Mouse (Mus musculus): ENCODE data around the gene Wipf1. TPM values are rescaled to one million over a fixed set of nuclear protein-coding genes. Genes with fewer than 3 reads are reported as not detected.

Wipf1 gene
- polyA plus RNA-seq, 1 experiment from 2014 or later, result 7.8 TPM

DNA sequence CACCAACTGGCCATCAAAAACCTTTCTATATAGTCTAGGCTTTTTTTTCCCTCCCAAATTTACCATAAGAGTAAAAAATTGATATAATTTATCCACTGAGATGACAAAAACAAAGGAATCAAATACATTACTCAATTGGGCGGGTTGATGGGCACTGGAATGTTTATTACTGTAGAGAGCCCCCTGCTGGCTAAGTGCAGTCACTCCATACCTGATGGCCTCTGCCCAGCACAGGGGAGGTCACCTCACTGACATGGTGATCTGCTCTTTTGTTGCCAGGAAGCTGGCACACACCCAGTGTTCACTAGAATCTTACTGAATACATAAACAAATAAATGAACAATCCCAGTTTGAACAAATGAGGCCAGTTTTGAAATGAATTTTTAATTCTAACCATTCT lies 102.2 kb downstream of the Wipf1 start:
- Histone ChIP-seq H3K27ac (no peak overlapping the region), H3K4me3 (no peak overlapping the region), H3K36me3 (0 out of 2 replicates have a peak, but pooled peaks cover 2% of the 10 kb centered on the region), H3K27me3 (ENCODE audit: insufficient read depth, poor library complexity, severe bottlenecking) (no peaks in the 10 kb centered on the region), H3K9me3 (no peaks in the 10 kb centered on the region), H3K4me1 (peaks cover 6% of the 10 kb centered on the region)
- no peak for DNase-seq (ENCODE audit: low spot score)
- WGBS, result 30% methylated on average over 1 of the region's 1 CpGs

DNA sequence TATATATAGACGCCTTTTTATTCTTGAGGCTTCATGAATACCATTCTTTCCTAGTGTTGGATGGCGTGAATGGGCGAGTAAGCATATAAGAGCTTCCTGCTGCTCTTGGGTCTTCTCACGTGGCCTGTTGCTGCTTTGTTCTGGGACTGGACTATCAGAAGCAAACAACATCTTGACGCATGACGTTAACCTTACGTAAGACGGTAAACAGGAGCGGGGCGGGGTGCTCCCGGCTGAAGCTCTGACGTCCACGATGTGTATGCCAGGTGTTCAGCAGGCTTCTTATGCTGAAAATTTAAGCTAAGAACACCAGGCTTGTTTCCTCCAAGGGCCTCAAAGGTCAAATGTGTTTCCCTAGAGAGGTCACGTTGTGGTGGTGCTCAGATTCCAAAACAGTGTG lies 103.7 kb downstream of the Wipf1 start:
- Histone ChIP-seq H3K9me3 (no peaks in the 10 kb centered on the region), H3K27ac (no peak overlapping the region), H3K27me3 (ENCODE audit: insufficient read depth, poor library complexity, severe bottlenecking) (no peaks in the 10 kb centered on the region; the same call in 1 of the 2 replicates), H3K4me3 (no peak overlapping the region), H3K4me1 (peaks cover 4% of the 10 kb centered on the region), H3K36me3 (no peaks in the 10 kb centered on the region)
- 72% methylated on average over 14 of the region's 14 CpGs for WGBS
- DNase-seq (ENCODE audit: low spot score), result no peak

DNA sequence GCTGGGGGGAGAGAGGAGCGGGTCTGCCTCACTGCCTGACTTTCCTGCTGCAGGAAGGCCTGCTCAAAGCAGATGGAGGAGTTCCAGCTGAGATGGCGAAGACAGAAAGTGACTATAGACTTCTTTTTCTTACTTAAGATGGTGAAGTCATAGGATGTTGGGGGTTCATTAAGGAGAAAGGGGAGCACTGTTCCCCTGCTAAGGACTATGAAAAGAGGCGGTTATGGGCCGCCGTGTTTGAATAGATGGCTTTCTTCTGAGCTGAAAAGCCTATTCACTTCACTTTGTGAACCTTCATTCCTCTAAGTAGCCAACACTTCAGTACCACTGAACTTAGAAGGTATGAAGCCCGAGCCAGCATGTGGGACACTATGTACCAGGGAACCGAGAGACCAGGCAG lies 109.8 kb downstream of the Wipf1 start:
- Histone ChIP-seq H3K9me3 (no peaks in the 10 kb centered on the region), H3K36me3 (no peaks in the 10 kb centered on the region), H3K27me3 (ENCODE audit: insufficient read depth, poor library complexity, severe bottlenecking) (no peaks in the 10 kb centered on the region; the same call in 1 of the 2 replicates), H3K4me3 (no peak overlapping the region), H3K4me1 (0 out of 2 replicates have a peak, but pooled peaks cover 4% of the 10 kb centered on the region), H3K27ac (no peak overlapping the region)
- DNase-seq (ENCODE audit: low spot score), result no peak
- 70% methylated on average over 7 of the region's 7 CpGs for WGBS

DNA sequence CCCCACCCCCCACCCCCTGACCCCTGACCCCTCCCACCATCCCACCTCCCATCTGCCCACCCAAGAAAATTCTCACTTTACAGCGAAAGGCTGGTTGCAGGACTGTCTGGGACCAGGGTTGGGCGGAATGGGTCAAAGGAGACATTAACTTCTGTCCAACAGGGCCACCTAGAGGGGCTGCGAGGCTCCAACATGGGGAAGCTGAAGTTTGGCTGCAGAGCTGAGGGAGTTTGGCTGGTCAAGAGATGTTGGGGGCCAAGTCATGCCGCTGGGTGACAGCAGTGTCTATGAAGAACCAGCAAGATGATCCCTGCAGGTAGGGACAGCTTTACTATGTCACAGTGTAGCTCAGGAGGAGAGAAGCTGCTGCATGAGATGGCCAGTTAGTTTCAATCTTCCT lies 110.2 kb downstream of the Wipf1 start:
- Histone ChIP-seq H3K27ac (no peak overlapping the region), H3K4me3 (no peak overlapping the region), H3K4me1 (0 out of 2 replicates have a peak, but pooled peaks cover 4% of the 10 kb centered on the region), H3K36me3 (no peaks in the 10 kb centered on the region), H3K9me3 (no peaks in the 10 kb centered on the region), H3K27me3 (ENCODE audit: insufficient read depth, poor library complexity, severe bottlenecking) (no peaks in the 10 kb centered on the region; the same call in 1 of the 2 replicates)
- 27% methylated on average over 4 of the region's 4 CpGs for WGBS
- DNase-seq (ENCODE audit: low spot score), result no peak

DNA sequence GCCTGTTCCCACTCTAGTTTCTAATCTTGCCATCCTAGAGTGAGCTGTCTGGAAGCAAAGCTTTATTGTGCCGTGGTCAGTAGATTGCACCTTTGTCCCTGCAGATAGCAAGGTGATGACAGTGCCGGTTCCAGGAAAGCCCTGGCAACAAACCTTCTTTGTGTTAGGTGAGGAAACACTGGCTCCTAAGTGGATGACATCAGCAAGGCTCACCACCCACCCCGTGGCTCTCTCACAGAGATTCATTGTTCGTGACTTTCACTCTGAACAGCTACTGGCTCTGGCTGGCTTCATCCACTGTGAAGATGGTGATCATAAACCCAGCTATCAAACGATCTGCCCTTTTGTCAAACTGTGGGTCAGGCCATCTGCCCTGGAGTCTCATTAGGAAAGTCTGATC lies 113.6 kb downstream of the Wipf1 start:
- H3K36me3 ChIP-seq, result no peaks in the 10 kb centered on the region
- H3K9me3 ChIP-seq, result no peaks in the 10 kb centered on the region
- no peak overlapping the region for H3K27ac ChIP-seq
- 29% methylated on average over 5 of the region's 5 CpGs for WGBS
- no peak for DNase-seq (ENCODE audit: low spot score)
- no peaks in the 10 kb centered on the region; the same call in 1 of the 2 replicates for H3K27me3 ChIP-seq (ENCODE audit: insufficient read depth, poor library complexity, severe bottlenecking)
- no peak overlapping the region for H3K4me3 ChIP-seq
- 0 out of 2 replicates have a peak, but pooled peaks cover 4% of the 10 kb centered on the region for H3K4me1 ChIP-seq

DNA sequence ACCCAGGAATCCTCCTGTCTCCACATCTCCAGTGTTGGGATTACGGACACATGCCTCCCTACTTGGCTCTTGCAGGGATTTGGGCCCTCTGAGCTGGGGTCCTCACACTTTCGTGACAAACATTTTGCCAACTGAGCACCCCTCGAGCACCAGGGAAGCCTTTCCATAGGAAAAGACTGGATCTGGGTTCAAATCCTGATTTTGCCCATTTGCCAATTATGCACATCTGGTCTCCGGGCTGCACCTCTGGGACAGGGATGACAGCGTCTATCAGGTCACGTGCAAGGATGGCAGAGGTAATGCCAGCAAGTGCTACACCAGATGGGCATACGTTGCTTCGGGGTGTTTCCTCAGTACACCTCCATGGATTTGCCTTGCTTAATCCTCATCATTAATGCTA lies 119.5 kb downstream of the Wipf1 start:
- H3K27me3 ChIP-seq (ENCODE audit: insufficient read depth, poor library complexity, severe bottlenecking), result no peaks in the 10 kb centered on the region; the same call in 1 of the 2 replicates
- 85% methylated on average over 8 of the region's 8 CpGs for WGBS
- no peaks in the 10 kb centered on the region for H3K9me3 ChIP-seq
- H3K4me1 ChIP-seq, result no peaks in the 10 kb centered on the region
- DNase-seq (ENCODE audit: low spot score), result peak; percentile 74
- no peaks in the 10 kb centered on the region for H3K36me3 ChIP-seq
- H3K4me3 ChIP-seq, result no peak overlapping the region
- no peak overlapping the region for H3K27ac ChIP-seq

DNA sequence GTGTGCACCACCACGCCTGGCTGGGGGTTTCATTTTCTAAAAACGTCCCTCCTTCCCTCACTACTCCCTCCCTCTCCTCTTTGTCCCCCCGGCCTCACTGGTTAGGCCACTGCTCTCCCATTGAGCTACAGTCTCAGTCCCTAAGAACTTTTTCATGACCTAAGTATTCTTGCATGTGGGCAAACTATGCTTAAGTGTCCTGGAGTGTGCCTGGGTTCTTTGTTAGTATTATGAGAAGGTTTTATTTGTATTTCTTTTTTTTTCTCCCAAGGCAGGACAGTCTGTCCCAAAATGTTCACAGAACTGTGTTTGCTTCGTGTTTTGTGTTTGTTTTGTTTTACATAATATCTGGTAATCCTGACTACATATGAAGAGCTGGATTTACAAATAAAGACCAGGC lies 121.9 kb downstream of the Wipf1 start:
- Histone ChIP-seq H3K9me3 (no peaks in the 10 kb centered on the region), H3K4me1 (no peaks in the 10 kb centered on the region), H3K36me3 (no peaks in the 10 kb centered on the region), H3K27me3 (ENCODE audit: insufficient read depth, poor library complexity, severe bottlenecking) (no peaks in the 10 kb centered on the region), H3K27ac (no peak overlapping the region), H3K4me3 (no peak overlapping the region)
- DNase-seq (ENCODE audit: low spot score), result peak; percentile 48
- WGBS, result 52% methylated on average over 4 of the region's 4 CpGs

DNA sequence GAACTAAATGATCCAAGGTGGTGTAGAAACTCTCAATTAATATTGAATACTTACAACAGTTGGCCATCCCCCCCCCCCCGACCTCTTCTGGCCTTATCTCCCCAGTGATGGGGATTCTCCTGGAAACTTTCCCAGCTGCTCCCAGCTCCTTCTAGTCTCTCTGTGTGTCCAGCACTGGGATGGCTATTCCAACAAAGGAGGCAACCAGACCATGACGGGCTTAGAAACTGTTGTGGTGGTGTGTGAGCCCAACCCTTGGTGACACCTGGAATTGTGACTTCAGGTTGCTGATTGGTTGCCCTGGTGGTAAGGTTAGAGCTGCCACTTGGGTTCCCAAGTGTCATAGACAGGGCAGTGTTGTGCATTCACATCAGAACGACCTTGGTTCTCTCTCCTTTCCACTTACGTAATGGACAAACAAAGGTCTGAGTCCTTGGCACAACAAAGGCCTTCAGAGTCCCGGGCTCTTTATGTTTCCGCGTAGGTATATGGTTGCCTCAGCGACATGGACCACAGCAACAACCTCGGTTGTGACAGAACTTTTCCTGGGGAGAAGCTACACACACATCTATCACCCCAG lies 123.1 kb downstream of the Wipf1 start:
- Histone ChIP-seq H3K27ac (no peak overlapping the region), H3K4me1 (no peaks in the 10 kb centered on the region), H3K27me3 (ENCODE audit: insufficient read depth, poor library complexity, severe bottlenecking) (no peaks in the 10 kb centered on the region), H3K4me3 (no peak overlapping the region), H3K36me3 (no peaks in the 10 kb centered on the region), H3K9me3 (no peaks in the 10 kb centered on the region)
- peak; percentile 66 for DNase-seq (ENCODE audit: low spot score)
- WGBS, result 77% methylated on average over 9 of the region's 9 CpGs

DNA sequence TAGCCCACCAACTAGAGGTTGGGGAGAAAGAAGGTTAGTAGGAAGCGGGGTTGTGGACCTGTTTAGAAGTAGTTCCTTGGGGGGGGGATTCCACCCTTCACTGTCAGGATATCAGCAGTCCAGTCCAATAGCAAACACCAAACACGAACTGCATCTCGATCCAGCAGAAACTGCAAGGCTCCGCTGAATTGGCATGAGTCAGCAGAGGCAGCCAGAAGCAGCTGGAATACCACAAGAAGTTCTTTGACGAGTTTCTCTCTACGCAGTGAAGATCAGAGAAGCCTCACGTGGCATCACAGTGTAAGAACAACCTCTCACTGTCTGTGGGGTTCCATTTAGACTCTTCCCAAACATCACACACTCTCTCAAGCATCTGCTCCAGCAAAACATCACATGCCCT lies 124.6 kb downstream of the Wipf1 start:
- H3K9me3 ChIP-seq, result no peaks in the 10 kb centered on the region
- 81% methylated on average over 7 of the region's 7 CpGs for WGBS
- no peaks in the 10 kb centered on the region for H3K4me1 ChIP-seq
- no peak overlapping the region for H3K4me3 ChIP-seq
- no peak for DNase-seq (ENCODE audit: low spot score)
- H3K27me3 ChIP-seq (ENCODE audit: insufficient read depth, poor library complexity, severe bottlenecking), result no peaks in the 10 kb centered on the region
- H3K27ac ChIP-seq, result no peak overlapping the region
- H3K36me3 ChIP-seq, result no peaks in the 10 kb centered on the region

DNA sequence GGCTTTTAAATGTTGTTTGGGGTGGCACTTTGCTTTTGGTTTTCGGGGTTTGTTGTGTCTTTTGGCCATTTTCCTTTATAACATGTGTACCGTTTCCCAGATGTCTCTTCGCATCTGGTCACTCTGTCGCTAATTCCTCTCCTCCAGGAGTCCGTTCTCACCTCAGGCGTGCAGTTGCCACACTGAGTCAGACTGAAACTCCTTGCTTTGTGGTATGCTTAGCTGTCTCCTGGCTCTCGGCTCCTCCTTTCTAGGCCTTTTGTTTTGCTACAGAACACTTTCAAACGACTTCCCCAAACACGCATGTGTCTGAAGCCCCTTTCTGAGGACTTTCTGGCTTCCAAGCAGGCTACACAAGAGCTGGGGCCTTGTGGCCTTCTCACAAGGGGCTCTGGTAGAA lies 125.1 kb downstream of the Wipf1 start:
- Histone ChIP-seq H3K4me1 (no peaks in the 10 kb centered on the region), H3K36me3 (no peaks in the 10 kb centered on the region), H3K9me3 (no peaks in the 10 kb centered on the region), H3K27ac (no peak overlapping the region), H3K4me3 (no peak overlapping the region), H3K27me3 (ENCODE audit: insufficient read depth, poor library complexity, severe bottlenecking) (no peaks in the 10 kb centered on the region)
- WGBS, result 80% methylated on average over 9 of the region's 9 CpGs
- DNase-seq (ENCODE audit: low spot score), result no peak

DNA sequence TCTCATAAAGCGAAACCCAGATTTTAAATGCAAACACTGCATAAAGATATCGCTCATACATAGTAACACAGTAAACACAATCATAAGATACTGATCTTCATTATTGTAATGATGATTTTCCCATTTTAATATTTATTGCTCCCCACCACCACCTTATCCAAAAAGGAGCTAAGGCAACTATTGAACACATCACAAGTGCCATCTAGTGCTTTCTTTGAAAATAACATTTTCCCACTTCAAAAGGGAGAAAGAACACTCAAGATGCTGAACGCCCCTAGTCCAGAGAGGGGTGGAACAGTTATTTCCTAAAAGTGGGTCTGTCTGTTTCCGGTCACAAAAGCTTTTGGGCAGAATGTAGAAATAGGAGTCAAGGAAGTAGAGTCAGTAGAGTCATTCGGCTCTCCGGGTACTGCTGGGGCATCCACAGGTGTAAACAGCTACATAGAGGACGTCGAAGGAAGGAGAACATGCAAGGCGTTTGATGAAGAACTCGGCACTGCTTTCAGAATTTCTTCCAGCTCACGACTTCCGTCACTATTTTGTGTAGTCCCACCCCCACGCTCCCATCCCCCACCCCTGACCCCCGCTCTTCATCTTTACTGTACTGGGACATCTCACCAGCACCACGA lies 126.0 kb downstream of the Wipf1 start:
- H3K27me3 ChIP-seq (ENCODE audit: insufficient read depth, poor library complexity, severe bottlenecking), result no peaks in the 10 kb centered on the region
- H3K27ac ChIP-seq, result no peak overlapping the region
- H3K4me1 ChIP-seq, result no peaks in the 10 kb centered on the region
- no peaks in the 10 kb centered on the region for H3K9me3 ChIP-seq
- H3K4me3 ChIP-seq, result no peak overlapping the region
- no peak for DNase-seq (ENCODE audit: low spot score)
- 71% methylated on average over 15 of the region's 15 CpGs for WGBS
- no peaks in the 10 kb centered on the region for H3K36me3 ChIP-seq

DNA sequence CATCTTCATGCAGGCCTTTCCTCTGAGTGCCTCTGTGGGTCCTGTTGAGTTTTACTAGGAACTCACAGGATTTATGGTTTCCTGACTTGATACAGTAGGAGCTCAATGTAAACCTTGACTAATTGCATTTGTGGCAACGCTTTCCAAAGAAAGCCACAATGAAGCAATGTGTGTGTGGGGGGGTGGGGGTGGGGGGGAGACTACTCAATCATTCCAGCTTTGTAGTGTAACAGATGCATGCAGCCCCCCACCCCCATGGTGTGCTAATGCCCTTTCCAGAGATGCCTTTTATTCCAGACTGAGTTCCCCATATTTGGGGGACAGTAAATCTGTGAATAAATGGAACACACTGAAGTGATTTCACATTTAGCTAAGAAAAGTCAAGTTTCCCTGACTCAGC lies 127.8 kb downstream of the Wipf1 start:
- no peaks in the 10 kb centered on the region for H3K27me3 ChIP-seq (ENCODE audit: insufficient read depth, poor library complexity, severe bottlenecking)
- DNase-seq (ENCODE audit: low spot score), result no peak
- H3K4me3 ChIP-seq, result no peak overlapping the region
- H3K27ac ChIP-seq, result no peak overlapping the region
- H3K36me3 ChIP-seq, result no peaks in the 10 kb centered on the region
- H3K9me3 ChIP-seq, result no peaks in the 10 kb centered on the region
- no peaks in the 10 kb centered on the region for H3K4me1 ChIP-seq
- WGBS, result 72% methylated on average over 1 of the region's 1 CpGs

DNA sequence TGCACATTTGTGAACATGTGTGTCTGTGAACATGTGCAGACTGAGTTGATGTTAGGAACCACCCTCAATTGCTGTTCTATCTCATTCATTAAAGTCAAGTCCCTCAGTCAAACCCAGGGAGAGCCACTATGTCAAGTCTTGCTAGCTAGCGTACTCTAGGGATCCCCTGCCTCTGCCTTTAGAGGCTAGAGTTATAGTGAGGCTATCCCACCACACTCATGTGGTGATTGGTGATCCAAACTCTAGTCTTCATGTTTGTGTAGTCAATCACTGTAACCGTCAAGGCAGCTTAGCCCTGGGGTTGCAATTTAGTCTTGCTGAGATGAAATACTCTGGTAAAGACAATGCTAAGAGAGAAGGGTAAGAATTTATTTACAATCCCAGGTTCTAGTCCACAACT lies 132.1 kb downstream of the Wipf1 start:
- WGBS, result 89% methylated on average over 2 of the region's 2 CpGs
- peak; percentile 54 for DNase-seq (ENCODE audit: low spot score)
- no peak overlapping the region for H3K27ac ChIP-seq

More for the DNA sequence above, 132.1 kb downstream of the Wipf1 start:
- H3K27me3 ChIP-seq (ENCODE audit: insufficient read depth, poor library complexity, severe bottlenecking), result no peaks in the 10 kb centered on the region
- H3K36me3 ChIP-seq, result no peaks in the 10 kb centered on the region
- H3K4me3 ChIP-seq, result no peak overlapping the region
- H3K9me3 ChIP-seq, result no peaks in the 10 kb centered on the region
- H3K4me1 ChIP-seq, result no peaks in the 10 kb centered on the region
